Comparison of ENCODE assay signal across 22 mouse cellular contexts in genomic region chr11:115209958-115210357, GRCm38 (mm10). TPM values are rescaled to one million over a fixed set of nuclear protein-coding genes. Genes with fewer than 3 reads are reported as not detected.
DNase-seq lines count a peak whose midpoint lies in the region; ATAC-seq lines count a peak whose summit lies in the region.
"Had no signal": no experiment of that assay in that cellular context is flagged by ENCODE, and none has a peak within 500 bp of the region (broad histone marks: within the 10 kb centered on the region; RNA-seq: fewer than 3 reads in every experiment).

No protein-coding gene starts in this region.

- peak overlapping the region; percentile 59 for H3K27ac ChIP-seq in hindbrain, embryonic 10.5 days
- no peak overlapping the region for H3K27ac ChIP-seq in hindbrain, embryonic 11.5 days (ENCODE audit: low read depth, low read length)
- no peak overlapping the region for H3K27ac ChIP-seq in neural tube, embryonic 13.5 days (replicated peaks)
- no peak overlapping the region for H3K27ac ChIP-seq in neural tube, embryonic 15.5 days (replicated peaks)

- ATAC-seq in hindbrain, embryonic 11.5 days (ENCODE audit: low FRiP score): no peak
- ATAC-seq in neural tube, embryonic 13.5 days (ENCODE audit: low read depth): no peak
- no peak for ATAC-seq in neural tube, embryonic 15.5 days (ENCODE audit: low FRiP score)
- no peak for ATAC-seq in monocyte, adult 5-6 weeks (replicated peaks; ENCODE audit: insufficient number of reproducible peaks, low FRiP score, low TSS enrichment, poor library complexity, severe bottlenecking)
- ATAC-seq: intestine, postnatal 0 days; Patski had no signal

- no peak overlapping the region for H3K9ac ChIP-seq in hindbrain, embryonic 11.5 days (ENCODE audit: low read depth, low read length)
- H3K9ac ChIP-seq in neural tube, embryonic 13.5 days: 0 out of 2 replicates have a peak overlapping the region, but pooled peaks have one; percentile 8
- H3K9ac ChIP-seq in neural tube, embryonic 15.5 days (replicated peaks): no peak overlapping the region

- H3K4me1 ChIP-seq in hindbrain, embryonic 10.5 days (replicated peaks): peaks cover 85% of the 10 kb centered on the region
- H3K4me1 ChIP-seq in hindbrain, embryonic 11.5 days (replicated peaks; ENCODE audit: control insufficient read depth, insufficient read depth, low read length): no peaks in the 10 kb centered on the region; the same call in none of the 2 replicates
- peaks cover 52% of the 10 kb centered on the region for H3K4me1 ChIP-seq in neural tube, embryonic 13.5 days (replicated peaks)
- peaks cover 12% of the 10 kb centered on the region for H3K4me1 ChIP-seq in neural tube, embryonic 15.5 days

- H3K9me3 ChIP-seq in hindbrain, embryonic 10.5 days: no peaks in the 10 kb centered on the region
- H3K9me3 ChIP-seq in hindbrain, embryonic 11.5 days (ENCODE audit: control insufficient read depth, low read length): no peaks in the 10 kb centered on the region
- no peaks in the 10 kb centered on the region for H3K9me3 ChIP-seq in neural tube, embryonic 13.5 days
- no peaks in the 10 kb centered on the region for H3K9me3 ChIP-seq in neural tube, embryonic 15.5 days (replicated peaks)
- H3K9me3 ChIP-seq: megakaryocyte, embryonic 14.5 days had no signal

- no peak overlapping the region for H3K4me2 ChIP-seq in hindbrain, embryonic 11.5 days (replicated peaks; ENCODE audit: low read depth, low read length)
- no peak overlapping the region for H3K4me2 ChIP-seq in neural tube, embryonic 13.5 days
- H3K4me2 ChIP-seq in neural tube, embryonic 15.5 days: no peak overlapping the region

- peak; percentile 27 for DNase-seq in cerebellum, adult 11 months
- no peak for DNase-seq in cerebellum, adult 8-10 months
- DNase-seq in hindbrain, embryonic 10.5 days (ENCODE audit: low spot score): no peak
- no peak for DNase-seq in hindbrain, embryonic 11.5 days (ENCODE audit: low spot score)
- DNase-seq in kidney, adult 8-10 months: no peak
- DNase-seq: gastrocnemius, postnatal 25 days; kidney, postnatal 14 days; layer of hippocampus, postnatal 36 days; left cerebral cortex, postnatal 4 days; lung, adult 2 months; spleen, adult 18-20 months; thymus, postnatal 14 days had no signal

- peaks cover 9% of the 10 kb centered on the region for H3K27me3 ChIP-seq in hindbrain, embryonic 10.5 days (ENCODE audit: insufficient read depth, poor library complexity, severe bottlenecking)
- no peaks in the 10 kb centered on the region for H3K27me3 ChIP-seq in hindbrain, embryonic 11.5 days (ENCODE audit: control insufficient read depth, insufficient read depth, low read length)
- H3K27me3 ChIP-seq in neural tube, embryonic 13.5 days: no peaks in the 10 kb centered on the region
- peaks cover 10% of the 10 kb centered on the region; the same call in 1 of the 2 replicates for H3K27me3 ChIP-seq in neural tube, embryonic 15.5 days (replicated peaks)
- H3K27me3 ChIP-seq: CH12.LX, Patski had no signal

- no peak overlapping the region for H3K4me3 ChIP-seq in hindbrain, embryonic 10.5 days
- no peak overlapping the region for H3K4me3 ChIP-seq in hindbrain, embryonic 11.5 days (ENCODE audit: low read depth, low read length)
- no peak overlapping the region for H3K4me3 ChIP-seq in neural tube, embryonic 13.5 days
- H3K4me3 ChIP-seq in neural tube, embryonic 15.5 days (replicated peaks): no peak overlapping the region
- H3K4me3 ChIP-seq: megakaryocyte, embryonic 14.5 days; myocyte had no signal

- WGBS in hindbrain, embryonic 10.5 days: 76% methylated on average over 7 of the region's 7 CpGs
- 81% methylated on average over 7 of the region's 7 CpGs for WGBS in hindbrain, embryonic 11.5 days
- WGBS in neural tube, embryonic 13.5 days: 77% methylated on average over 7 of the region's 7 CpGs
- WGBS in neural tube, embryonic 15.5 days: 81% methylated on average over 7 of the region's 7 CpGs

- H3K36me3 ChIP-seq in hindbrain, embryonic 10.5 days: peaks cover 45% of the 10 kb centered on the region
- H3K36me3 ChIP-seq in hindbrain, embryonic 11.5 days (ENCODE audit: control insufficient read depth, insufficient read depth, low read length): no peaks in the 10 kb centered on the region; the same call in 1 of the 2 replicates
- peaks cover 35% of the 10 kb centered on the region for H3K36me3 ChIP-seq in neural tube, embryonic 13.5 days
- H3K36me3 ChIP-seq in neural tube, embryonic 15.5 days: peaks cover 25% of the 10 kb centered on the region

RNA-seq across cellular contexts. Expression of gene Nat9, which starts 22.3 kb away (rescaled TPM):
- 18.7 and 24.3 TPM in 2 replicates for polyA plus RNA-seq in hindbrain, embryonic 10.5 days (2016; fragmentation: Nextera tagmentation; extraction: Ambion mirVana)
- polyA plus RNA-seq in hindbrain, embryonic 11.5 days (2014; fragmentation: Nextera tagmentation; extraction: Ambion mirVana): 19.5 and 20.1 TPM in 2 replicates
- polyA plus RNA-seq in neural tube, embryonic 13.5 days (2015; fragmentation: Nextera tagmentation; extraction: Ambion mirVana): 16.3 and 24.1 TPM in 2 replicates
- 22.0 and 22.8 TPM in 2 replicates for polyA plus RNA-seq in neural tube, embryonic 15.5 days (2015; fragmentation: Nextera tagmentation; extraction: Ambion mirVana)
- total RNA-seq in monocyte, adult 5-6 weeks (2017): 25.4 to 39.9 TPM (median 37.8 TPM) in 3 replicates

RNA-seq across cellular contexts. Expression of gene Tmem104, which starts 22.7 kb away (rescaled TPM):
- 6.9 and 10.6 TPM in 2 replicates for polyA plus RNA-seq in hindbrain, embryonic 10.5 days (2016; fragmentation: Nextera tagmentation; extraction: Ambion mirVana)
- 7.2 and 7.3 TPM in 2 replicates for polyA plus RNA-seq in hindbrain, embryonic 11.5 days (2014; fragmentation: Nextera tagmentation; extraction: Ambion mirVana)
- polyA plus RNA-seq in neural tube, embryonic 13.5 days (2015; fragmentation: Nextera tagmentation; extraction: Ambion mirVana): 11.6 and 11.8 TPM in 2 replicates
- polyA plus RNA-seq in neural tube, embryonic 15.5 days (2015; fragmentation: Nextera tagmentation; extraction: Ambion mirVana): 11.7 TPM in 2 replicates
- 12.1 to 32.4 TPM (median 17.3 TPM) in 3 replicates for total RNA-seq in monocyte, adult 5-6 weeks (2017)

RNA-seq across cellular contexts. Expression of gene Slc9a3r1, which starts 46.8 kb away (rescaled TPM):
- 39.6 and 49.8 TPM in 2 replicates for polyA plus RNA-seq in hindbrain, embryonic 10.5 days (2016; fragmentation: Nextera tagmentation; extraction: Ambion mirVana)
- polyA plus RNA-seq in hindbrain, embryonic 11.5 days (2014; fragmentation: Nextera tagmentation; extraction: Ambion mirVana): 29.5 and 33.7 TPM in 2 replicates
- polyA plus RNA-seq in neural tube, embryonic 13.5 days (2015; fragmentation: Nextera tagmentation; extraction: Ambion mirVana): 50.6 and 58.1 TPM in 2 replicates
- polyA plus RNA-seq in neural tube, embryonic 15.5 days (2015; fragmentation: Nextera tagmentation; extraction: Ambion mirVana): 45.5 and 80.6 TPM in 2 replicates
- total RNA-seq in monocyte, adult 5-6 weeks (2017): 65.9 to 104 TPM (median 70.4 TPM) in 3 replicates

RNA-seq across cellular contexts. Expression of gene Grin2c, which starts 57.1 kb away (rescaled TPM):
- 0.14 and 0.18 TPM in 2 replicates for polyA plus RNA-seq in hindbrain, embryonic 10.5 days (2016; fragmentation: Nextera tagmentation; extraction: Ambion mirVana)
- polyA plus RNA-seq in hindbrain, embryonic 11.5 days (2014; fragmentation: Nextera tagmentation; extraction: Ambion mirVana): 0.25 and 0.43 TPM in 2 replicates
- polyA plus RNA-seq in neural tube, embryonic 13.5 days (2015; fragmentation: Nextera tagmentation; extraction: Ambion mirVana): 0.55 and 0.57 TPM in 2 replicates
- 0.34 and 0.44 TPM in 2 replicates for polyA plus RNA-seq in neural tube, embryonic 15.5 days (2015; fragmentation: Nextera tagmentation; extraction: Ambion mirVana)
- total RNA-seq in monocyte, adult 5-6 weeks (2017): not detected in 3 replicates
- polyA plus RNA-seq: heart, postnatal 0 days; intestine, postnatal 0 days; myocyte; Patski; stomach, embryonic 16.5 days had no signal
